Mouse (Mus musculus) liver, embryonic 14.5 days (tissue): ENCODE results near the gene Terf2. TPM values are rescaled to one million over a fixed set of nuclear protein-coding genes. Genes with fewer than 3 reads are reported as not detected.

Experiments
- ATAC-seq: fragments of 200-750 bp; cut with Nextera tagmentation; 2 replicates; pipeline ENCODE4 v1.8.0; 2017; ENCODE audit warnings: moderate number of reproducible peaks, mild to moderate bottlenecking, moderate library complexity; ENCODE audit not compliant: insufficient read depth
- DNase-seq, 3 experiments: peaks; one replicate each; pipeline ENCODE4 v3.0.0-alpha.2; 2012 to 2013; ENCODE audit warnings: low read depth in 3 of 3, low spot score in 3 of 3
- H3K27ac ChIP-seq: fragments of 300-500 bp; sonication (generic); 2 replicates; pipeline ENCODE4 v1.5.1; 2014; ENCODE audit warnings: moderate library complexity, mild to moderate bottlenecking, control low read depth, inconsistent platforms
- H3K27me3 ChIP-seq: fragments of 300-500 bp; sonication (generic); 2 replicates; pipeline ENCODE4 v1.6.1; 2014; ENCODE audit warnings: mild to moderate bottlenecking, low read length, moderate library complexity; ENCODE audit not compliant: control insufficient read depth, insufficient read depth
- H3K36me3 ChIP-seq: fragments of 300-500 bp; sonication (generic); replicated peaks from 2 replicates; pipeline ENCODE4 v1.6.1; 2014; ENCODE audit warnings: low read depth; ENCODE audit not compliant: control insufficient read depth, insufficient read depth
- H3K4me1 ChIP-seq, 2 experiments: fragments of 200-500 bp in 1 of 2; fragments of 300-500 bp in 1 of 2; sonication (generic) in 1 of 2; replicated peaks; 2 replicates each; pipeline ENCODE4 v1.6.1; 2012 to 2014; ENCODE audit warnings: antibody characterized with exemption in 1 of 2, inconsistent platforms in 1 of 2, low read length in 1 of 2; ENCODE audit not compliant: control insufficient read depth in 2 of 2, insufficient read depth in 2 of 2
- H3K4me2 ChIP-seq: fragments of 300-500 bp; sonication (generic); 2 replicates; pipeline ENCODE4 v1.6.1; 2014; ENCODE audit warnings: low read depth, mild to moderate bottlenecking, control low read depth, moderate library complexity
- H3K4me3 ChIP-seq, 2 experiments: fragments of 200-500 bp in 1 of 2; fragments of 300-500 bp in 1 of 2; sonication (generic) in 1 of 2; 2 replicates each; pipeline ENCODE4 v1.5.1; 2012 to 2014; ENCODE audit warnings: low read depth in 2 of 2, low read length in 2 of 2, mild to moderate bottlenecking in 2 of 2, control low read depth in 1 of 2, inconsistent platforms in 1 of 2, moderate library complexity in 1 of 2; ENCODE audit not compliant: insufficient read depth in 1 of 2
- H3K9ac ChIP-seq: fragments of 300-500 bp; sonication (generic); replicated peaks from 2 replicates; pipeline ENCODE4 v1.6.1; 2014; ENCODE audit warnings: mild to moderate bottlenecking, control low read depth, moderate library complexity
- H3K9me3 ChIP-seq: fragments of 300-500 bp; sonication (generic); 2 replicates; pipeline ENCODE4 v1.6.1; 2016; ENCODE audit warnings: low read length, mixed read lengths; ENCODE audit not compliant: control insufficient read depth
- CTCF ChIP-seq: IDR thresholded peaks from 2 replicates; pipeline ENCODE4 v1.5.1; 2016; ENCODE audit warnings: antibody characterized with exemption, low read depth, control low read depth
- EP300 ChIP-seq: IDR thresholded peaks from 2 replicates; pipeline ENCODE4 v1.6.1; 2016; ENCODE audit warnings: antibody characterized with exemption, low read depth
- WGBS: fragments of 180-500 bp; shearing (Covaris S2); extraction: QIAGEN DNeasy Blood & Tissue Kit; methylation state at CpG from one replicate; pipeline ENCODE4 v1.1.7; 2014; ENCODE audit not compliant: insufficient replicate concordance; 5-methylcytosine and 5-hydroxymethylcytosine counted together
- polyA plus RNA-seq, 2 experiments: library from polyadenylated mRNA; depleted of rRNA in 1 of 2; stranded (reverse) in 1 of 2; unstranded in 1 of 2; fragments of >200 nt; fragmentation: Nextera tagmentation in 1 of 2; extraction: Ambion mirVana in 1 of 2; gene quantifications; 2 replicates each; pipeline versions ENCODE4 v1.2.1 to v1.2.3; 2012 to 2014

The Terf2 gene
- polyA plus RNA-seq (2012; rRNA removed) (6.0 and 9.3 TPM in 2 replicates), polyA plus RNA-seq (2014; fragmentation: Nextera tagmentation; extraction: Ambion mirVana) (4.4 and 5.3 TPM in 2 replicates)

DNA sequence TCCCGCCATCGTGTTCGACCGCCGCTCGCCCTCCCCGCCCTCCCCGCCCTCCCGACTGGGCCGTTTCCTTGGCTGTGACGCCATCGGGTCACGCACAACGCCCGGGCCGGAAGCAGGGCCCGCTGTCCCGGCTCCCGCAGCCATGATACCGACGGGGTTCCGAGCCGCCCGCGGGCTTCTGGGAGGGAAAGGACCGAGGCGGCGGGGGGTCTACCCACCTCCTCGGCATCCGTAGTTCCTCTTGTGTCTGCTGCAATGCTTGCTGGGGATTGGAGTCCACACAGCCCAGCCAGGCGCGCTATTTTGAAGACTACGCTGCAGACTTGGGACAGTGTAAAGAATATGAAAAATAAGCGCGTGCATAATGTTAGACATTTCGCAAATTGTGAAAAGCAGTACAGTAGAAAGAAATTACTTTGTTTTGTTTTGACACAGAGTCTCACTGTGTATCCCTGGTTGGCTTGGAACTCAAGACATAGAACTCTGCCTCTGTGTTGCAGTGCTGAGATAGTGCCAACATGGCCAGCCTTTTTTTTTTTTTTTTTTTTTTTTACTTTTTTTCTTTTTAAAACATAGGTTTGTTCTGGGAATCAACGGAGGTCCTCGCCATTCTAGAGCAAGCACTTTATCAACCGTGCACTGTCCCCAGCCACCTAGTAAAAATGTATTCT lies at the start of gene Terf2:
TSS of gene Terf2 (minus strand) at position 182 of the 671 bp plus-strand sequence.
- Histone ChIP-seq H3K27me3 (no peaks in the 10 kb centered on the region), H3K4me3 (peak within 1 kb of the TSS; percentile 76 to 92), H3K9ac (peak within 1 kb of the TSS; percentile 97), H3K27ac (peak within 1 kb of the TSS; percentile 93), H3K36me3 (peaks cover 7% of the 10 kb centered on the region), H3K4me1 (peaks cover 4 to 9% of the 10 kb centered on the region in 2 experiments; a peak in 3 of 4 replicates), H3K9me3 (no peaks in the 10 kb centered on the region), H3K4me2 (peak within 1 kb of the TSS; percentile 84)
- TF ChIP-seq EP300 (no peak), CTCF (no peak)
- DNase-seq (peak; percentile 79 to 83 (median 82)), ATAC-seq (peak; percentile 89)
- WGBS: 2% methylated on average over 39 of the region's 39 CpGs

- Histone ChIP-seq H3K27ac (no peak overlapping the region), H3K27me3 (no peaks in the 10 kb centered on the region), H3K4me2 (no peak overlapping the region), H3K36me3 (no peaks in the 10 kb centered on the region), H3K9ac (no peak overlapping the region), H3K9me3 (no peaks in the 10 kb centered on the region), H3K4me1 (peaks cover 4 to 10% of the 10 kb centered on the region in 2 experiments; a peak in 3 of 4 replicates), H3K4me3 (no peak overlapping the region)
- no peak for ATAC-seq
- no peak for DNase-seq
- WGBS: 47% methylated on average over 4 of the region's 4 CpGs
- TF ChIP-seq EP300: no peak
- TF ChIP-seq CTCF: no peak
These were observed 47.2 kb upstream of the Terf2 start for GRCm38 (mm10) chr8:107143501-107143900.

GRCm38 (mm10) chr8:107142539-107142938 lies 46.2 kb upstream of the Terf2 start:
- H3K9me3 ChIP-seq: no peaks in the 10 kb centered on the region
- TF ChIP-seq CTCF (no peak), EP300 (no peak)
- ATAC-seq (no peak), DNase-seq (no peak)
- H3K4me3 ChIP-seq: no peak overlapping the region
- H3K27ac ChIP-seq: no peak overlapping the region
- no peaks in the 10 kb centered on the region for H3K36me3 ChIP-seq
- peaks cover 4 to 10% of the 10 kb centered on the region in 2 experiments; a peak in 3 of 4 replicates for H3K4me1 ChIP-seq
- 74% methylated on average over 4 of the region's 4 CpGs for WGBS
- no peak overlapping the region for H3K4me2 ChIP-seq
- no peaks in the 10 kb centered on the region for H3K27me3 ChIP-seq
- no peak overlapping the region for H3K9ac ChIP-seq

- Histone ChIP-seq H3K27me3 (no peaks in the 10 kb centered on the region), H3K27ac (peak overlapping the region; percentile 27), H3K9me3 (no peaks in the 10 kb centered on the region), H3K4me2 (no peak overlapping the region), H3K36me3 (no peaks in the 10 kb centered on the region), H3K9ac (no peak overlapping the region), H3K4me1 (peaks cover 4 to 10% of the 10 kb centered on the region in 2 experiments; a peak in 3 of 4 replicates), H3K4me3 (no peak overlapping the region)
- DNase-seq: peak; percentile 35 to 59 (median 45)
- TF ChIP-seq CTCF (no peak), EP300 (no peak)
- 47% methylated on average over 13 of the region's 13 CpGs for WGBS
- peak; percentile 93 for ATAC-seq
These were observed 43.5 kb upstream of the Terf2 start for GRCm38 (mm10) chr8:107139704-107140470.

DNA sequence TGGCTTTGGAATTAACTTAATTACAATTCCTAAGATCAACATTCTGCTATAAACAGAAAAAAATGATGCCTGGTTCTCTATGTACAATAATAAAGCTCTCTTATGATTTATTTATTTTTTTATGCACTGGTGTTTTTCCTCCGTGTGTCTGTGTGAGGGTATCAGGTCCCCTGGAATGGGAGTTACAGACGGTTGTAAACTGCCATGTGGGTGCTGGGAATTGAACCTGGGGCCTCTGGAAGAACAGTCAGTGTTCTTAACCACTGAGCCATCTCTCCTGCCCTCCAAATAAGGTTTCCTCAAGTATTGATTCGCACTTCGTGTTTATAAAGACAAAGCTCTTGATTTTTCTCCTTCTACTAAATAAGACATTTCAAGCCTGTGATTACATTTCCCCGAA lies 42.0 kb upstream of the Terf2 start:
- peaks cover 4 to 10% of the 10 kb centered on the region in 2 experiments; a peak in 3 of 4 replicates for H3K4me1 ChIP-seq
- no peak overlapping the region for H3K9ac ChIP-seq
- no peaks in the 10 kb centered on the region for H3K27me3 ChIP-seq
- no peak overlapping the region for H3K4me3 ChIP-seq
- no peak for TF ChIP-seq EP300
- TF ChIP-seq CTCF: no peak
- no peaks in the 10 kb centered on the region for H3K9me3 ChIP-seq
- DNase-seq: no peak
- no peak for ATAC-seq
- no peak overlapping the region for H3K27ac ChIP-seq
- WGBS: 76% methylated on average over 5 of the region's 5 CpGs
- no peak overlapping the region for H3K4me2 ChIP-seq
- H3K36me3 ChIP-seq: no peaks in the 10 kb centered on the region
